Mouse (Mus musculus) bone marrow macrophage, adult 2 months (primary cell): ENCODE results near the gene Olfr1231.

Experiments
- CTCF ChIP-seq: IDR thresholded peaks from 2 replicates; pipeline ENCODE4 v1.5.1; 2012; ENCODE audit warnings: low read depth, mild to moderate bottlenecking, low read length, moderate library complexity
- POLR2A ChIP-seq: IDR thresholded peaks from 2 replicates; pipeline ENCODE4 v1.6.1; 2012; ENCODE audit warnings: mild to moderate bottlenecking, low read depth, low read length, borderline replicate concordance

GRCm38 (mm10) chr2:89287914-89288313, 19.0 kb downstream of the Olfr1231 start, which contains the start of gene Olfr1229:
- TF ChIP-seq POLR2A (no peak), CTCF (no peak)
